Mouse (Mus musculus): ENCODE measurements at regions not wholly inside any gene's neighbourhood (a gene's known extent, or its start where the extent isn't known, plus 50 kb on each side); places are given as distances from the start of the nearest gene placed in this dataset.
"Not testable (repeated sequence)": the region's sequence is repeated elsewhere in the genome, so short reads cannot be mapped to it uniquely, and the experiment has no call there.

DNA sequence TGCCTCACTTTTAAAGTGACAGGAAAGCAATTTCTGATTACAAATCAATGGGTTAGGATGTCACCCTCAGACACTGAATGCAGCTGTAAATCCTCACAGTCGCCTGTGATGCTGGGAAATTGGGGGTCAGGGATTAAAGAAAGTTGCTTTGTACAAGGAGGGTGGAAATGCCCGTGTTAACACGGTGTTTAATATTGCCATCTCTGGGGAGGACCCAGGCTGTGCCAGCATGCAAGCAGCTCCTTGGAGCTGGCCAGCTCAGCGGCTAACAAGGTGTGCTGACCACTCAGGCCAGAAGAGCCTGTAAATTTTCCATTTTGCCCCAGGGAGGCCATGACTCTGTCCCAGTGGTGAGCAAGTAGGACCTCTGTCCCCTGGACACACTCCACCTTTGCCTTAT, 522.5 kb upstream of the Sall1 start:
- in situ Hi-C loops (cut with MboI, MseI), result no loop called here

DNA sequence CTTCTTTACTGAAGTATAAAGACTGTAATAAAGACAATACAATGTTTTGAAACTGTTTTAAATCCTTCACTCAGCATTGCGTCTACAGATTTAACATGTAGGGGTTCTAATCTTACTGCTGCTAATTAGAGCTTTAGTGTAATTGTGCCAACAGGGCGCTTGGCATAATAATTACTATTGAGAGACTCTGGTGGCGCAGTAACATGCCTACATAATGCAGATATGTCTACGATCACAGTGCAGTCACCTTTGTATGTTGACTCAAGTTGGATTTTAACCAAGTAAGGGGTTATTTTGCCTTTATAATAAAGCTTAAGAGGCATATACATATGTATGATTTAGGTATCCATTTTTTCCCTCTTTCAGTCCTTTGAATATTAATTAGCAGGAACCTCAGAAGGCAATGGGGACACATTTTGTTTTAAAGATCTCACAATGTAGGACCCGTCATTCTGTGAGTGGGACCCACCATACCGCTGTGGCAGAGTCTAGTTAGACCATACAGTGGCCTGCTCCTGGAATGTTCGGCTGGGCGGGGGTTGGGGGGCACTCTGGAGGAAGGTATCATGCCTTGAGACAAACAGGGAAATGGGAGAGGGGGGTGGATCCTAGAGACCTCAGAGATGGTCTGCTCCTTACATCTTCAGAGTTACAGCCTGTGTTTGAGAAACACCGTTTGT, 521.3 kb upstream of the Sall1 start:
- in situ Hi-C loops (cut with MboI, MseI), result no loop called here

DNA sequence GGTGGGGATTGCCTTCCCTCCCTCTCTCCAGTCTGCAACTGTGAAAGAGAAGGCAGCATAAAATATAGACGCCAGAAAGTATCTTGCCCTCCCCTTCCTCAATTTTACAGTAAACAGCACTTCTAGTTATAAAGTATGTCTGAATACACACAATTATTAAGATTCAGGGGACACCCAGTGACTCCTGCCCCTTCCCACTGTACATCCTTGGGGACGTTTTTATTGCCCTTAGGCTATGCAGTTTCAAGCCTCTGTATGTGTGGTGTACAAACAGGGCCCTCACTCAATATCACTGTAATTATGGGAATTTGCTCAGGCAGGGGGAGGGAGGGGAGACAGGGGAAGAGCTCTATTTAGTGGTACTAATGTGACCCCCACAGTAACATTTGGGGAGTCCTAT, 519.6 kb upstream of the Sall1 start:
- in situ Hi-C loops (cut with MboI, MseI), result no loop called here

DNA sequence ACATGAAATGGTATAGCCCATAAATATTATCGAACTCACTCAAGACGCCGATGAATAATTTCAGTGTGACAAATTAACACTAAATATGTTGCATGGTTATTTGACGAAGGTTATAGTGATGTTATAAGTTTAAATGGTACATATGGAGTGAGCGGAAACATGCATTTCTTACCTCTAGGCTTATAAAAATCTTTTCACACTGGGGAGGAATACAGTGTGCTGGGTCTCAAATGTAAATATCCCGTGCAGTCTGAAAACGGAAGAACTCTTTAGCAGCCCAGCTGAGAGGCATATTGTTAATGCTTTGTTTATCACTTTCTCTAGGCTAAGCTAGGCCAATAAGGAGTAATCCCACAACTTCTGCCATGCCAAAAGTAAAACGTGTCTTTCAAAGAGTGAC, 518.6 kb upstream of the Sall1 start:
- in situ Hi-C loops (cut with MboI, MseI), result no loop called here

DNA sequence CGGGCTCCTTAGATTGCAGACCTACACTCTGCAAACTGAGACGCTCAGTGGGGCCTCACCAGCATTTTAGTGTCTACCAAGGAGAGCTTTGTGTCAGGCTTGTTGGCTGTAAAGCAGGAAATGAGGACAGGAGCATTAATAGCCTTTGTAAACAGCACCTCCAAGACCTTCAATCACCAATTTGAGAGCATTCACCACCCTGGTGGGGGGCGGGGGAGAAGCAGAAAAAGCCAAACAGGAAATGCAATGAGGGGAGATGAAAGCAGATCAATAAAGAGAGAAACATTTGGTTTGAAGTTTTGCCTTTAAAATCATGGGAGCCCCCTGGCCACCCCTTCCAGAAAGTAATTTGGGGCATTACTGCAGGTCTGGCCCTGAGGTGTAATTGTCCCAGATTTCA, 497.3 kb upstream of the Sall1 start:
- in situ Hi-C loops (cut with MboI, MseI), result no loop called here

DNA sequence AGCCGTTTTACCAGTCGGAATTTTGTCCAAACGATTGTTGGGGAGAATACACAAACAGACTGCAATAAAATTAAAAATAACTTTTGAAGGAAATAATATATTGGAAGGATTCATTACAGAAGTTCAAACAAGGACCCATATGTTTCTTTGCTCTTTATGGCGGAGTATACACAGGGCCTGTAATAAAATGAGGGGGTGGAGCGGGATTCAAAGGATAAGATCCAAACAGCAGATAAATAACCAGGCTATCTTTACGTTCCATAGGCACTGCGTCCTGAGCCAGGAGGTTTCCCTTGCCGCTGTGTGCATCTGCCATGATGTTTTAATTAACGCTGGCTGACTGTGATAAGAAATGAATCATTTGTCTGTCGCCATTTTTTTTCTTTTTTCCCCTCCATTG, 490.6 kb upstream of the Sall1 start:
- in situ Hi-C loops (cut with MboI, MseI), result no loop called here

DNA sequence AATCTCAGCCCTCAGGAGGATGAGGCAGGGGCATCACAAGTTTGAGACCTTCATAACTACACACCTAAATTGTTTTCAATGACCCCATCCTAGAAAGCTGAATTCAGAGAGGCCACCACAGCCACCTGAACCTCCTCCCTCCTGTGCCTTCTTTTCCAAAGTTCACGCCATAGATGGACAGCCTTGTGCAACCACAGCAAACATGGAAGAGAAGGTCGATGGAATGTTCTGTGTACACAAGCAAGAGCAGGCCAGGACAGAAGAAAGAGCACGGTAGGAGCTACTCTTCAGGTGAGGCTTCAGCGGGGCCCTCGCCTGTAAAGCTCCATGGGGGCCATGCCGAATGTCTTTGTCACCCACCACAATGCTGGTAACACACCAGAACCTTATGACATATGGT, 481.1 kb upstream of the Sall1 start:
- in situ Hi-C loops (cut with MboI, MseI), result no loop called here

DNA sequence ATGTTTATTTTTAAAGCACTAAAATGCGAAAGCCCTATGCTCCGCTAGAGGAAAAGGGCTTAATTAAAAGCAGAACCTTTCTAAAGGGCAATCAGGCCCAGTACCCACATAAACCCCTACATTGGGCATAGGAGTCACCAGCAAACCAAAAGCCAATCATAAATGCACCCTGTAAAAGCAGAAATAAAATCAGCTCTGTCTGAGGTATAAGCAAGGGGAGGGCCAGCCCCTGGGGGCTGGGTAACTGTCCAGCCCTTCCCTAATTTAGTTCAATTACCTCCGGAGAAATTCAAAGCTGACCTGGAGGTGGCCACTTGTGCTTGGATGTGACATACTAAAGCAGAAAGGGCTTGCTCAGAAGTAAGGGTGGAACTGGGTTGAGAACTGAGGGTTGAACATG, 479.4 kb upstream of the Sall1 start:
- in situ Hi-C loops (cut with MboI, MseI), result no loop called here

DNA sequence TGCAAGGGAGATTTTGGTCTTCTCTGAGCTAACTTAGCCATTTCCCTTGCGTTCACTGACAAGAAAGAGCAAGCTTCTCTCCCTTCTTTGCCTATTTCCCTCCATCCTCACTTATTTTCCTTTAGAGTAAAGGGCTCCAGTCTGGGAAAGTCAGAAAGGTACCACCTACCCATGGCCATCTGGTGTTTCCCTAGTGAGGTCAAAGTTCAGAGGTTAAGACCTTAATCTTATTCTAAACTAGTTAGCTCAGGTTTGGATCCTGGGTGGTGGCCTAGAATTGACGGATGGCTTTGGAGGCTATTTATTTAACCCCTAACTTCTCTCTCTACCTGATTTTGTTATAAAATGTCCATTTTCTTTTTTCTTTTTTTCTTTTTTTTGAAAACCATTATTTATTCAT, 472.6 kb upstream of the Sall1 start:
- in situ Hi-C loops (cut with MboI, MseI), result no loop called here

DNA sequence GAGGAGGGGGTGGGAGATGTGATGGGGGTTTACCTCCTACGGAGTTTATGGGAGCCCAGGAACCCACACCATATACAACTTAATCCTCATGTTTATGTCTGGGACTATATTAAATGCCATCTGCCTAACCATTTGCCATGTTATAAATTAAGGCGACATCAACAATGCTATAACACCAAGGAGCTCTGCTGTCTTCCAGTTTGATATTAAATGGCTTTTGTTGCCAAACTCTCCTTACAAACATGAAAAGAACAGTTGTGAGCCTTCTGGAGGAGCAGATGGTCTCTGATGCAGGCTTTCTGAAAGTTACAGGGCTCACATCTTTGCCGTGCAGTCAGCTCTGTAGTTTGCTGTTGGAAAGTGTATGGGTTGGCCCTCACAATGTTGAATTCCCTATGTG, 470.3 kb upstream of the Sall1 start:
- in situ Hi-C loops (cut with MboI, MseI), result no loop called here

DNA sequence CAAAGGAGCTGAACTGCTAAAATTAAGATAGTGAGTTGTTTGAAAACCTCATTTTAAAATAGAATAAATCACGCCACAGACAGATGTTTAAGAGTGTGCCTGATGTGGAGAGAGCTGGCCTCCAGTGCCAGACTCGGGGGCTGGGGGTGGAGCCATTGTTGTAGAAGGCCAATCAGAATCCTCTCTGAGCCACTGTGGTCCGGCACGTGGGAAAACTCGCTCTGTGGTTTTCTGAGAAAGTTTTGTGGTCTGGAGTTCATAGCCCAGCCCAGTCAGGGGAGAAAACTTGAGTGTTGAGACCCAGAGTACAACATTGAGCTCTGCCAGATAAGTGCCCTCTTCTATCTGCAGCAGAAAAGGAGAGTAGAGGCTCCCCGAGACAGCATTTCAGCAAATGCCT, 463.7 kb upstream of the Sall1 start:
- in situ Hi-C loops (cut with MboI, MseI), result loop anchor here in 1 of 2 experiments (10.0 kb wide), 1 partner anchor 617 kb away; no protein-coding TSS in a partner anchor

DNA sequence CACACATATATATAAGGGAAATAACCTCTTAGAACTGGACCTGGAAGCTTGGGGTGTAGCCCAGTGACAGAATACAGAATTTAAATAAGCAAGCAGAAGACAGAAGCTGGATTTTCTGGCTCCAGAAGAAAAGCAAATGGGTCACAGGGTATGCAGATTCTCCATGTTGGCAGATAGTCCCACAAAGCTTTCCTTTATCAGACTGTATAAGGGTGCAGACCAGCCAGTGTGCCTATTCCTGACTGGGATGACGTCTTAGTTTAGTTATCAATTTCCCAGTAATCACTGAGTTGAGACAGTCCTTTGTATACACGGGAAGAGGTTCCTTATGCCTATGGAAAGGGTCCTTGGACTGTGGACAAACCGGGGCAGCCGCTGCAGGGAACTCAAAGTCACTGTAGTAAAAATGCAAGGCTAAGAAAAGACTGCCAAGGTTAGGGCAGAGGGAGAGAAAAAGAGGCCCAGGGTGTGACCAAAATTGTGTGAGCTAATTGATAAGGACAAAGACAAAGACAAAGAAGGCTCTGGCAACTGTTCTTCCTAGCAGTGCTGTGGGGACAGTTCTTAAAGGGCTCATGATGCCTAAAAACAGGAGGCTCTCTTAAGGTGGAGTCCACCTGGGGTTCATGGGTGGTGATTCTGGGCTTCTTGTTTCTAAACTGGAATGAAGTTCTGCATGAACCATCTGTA, 459.7 kb upstream of the Sall1 start:
- in situ Hi-C loops (cut with MboI, MseI), result loop anchor here in 1 of 2 experiments (10.0 kb wide), 1 partner anchor 621 kb away; no protein-coding TSS in a partner anchor

DNA sequence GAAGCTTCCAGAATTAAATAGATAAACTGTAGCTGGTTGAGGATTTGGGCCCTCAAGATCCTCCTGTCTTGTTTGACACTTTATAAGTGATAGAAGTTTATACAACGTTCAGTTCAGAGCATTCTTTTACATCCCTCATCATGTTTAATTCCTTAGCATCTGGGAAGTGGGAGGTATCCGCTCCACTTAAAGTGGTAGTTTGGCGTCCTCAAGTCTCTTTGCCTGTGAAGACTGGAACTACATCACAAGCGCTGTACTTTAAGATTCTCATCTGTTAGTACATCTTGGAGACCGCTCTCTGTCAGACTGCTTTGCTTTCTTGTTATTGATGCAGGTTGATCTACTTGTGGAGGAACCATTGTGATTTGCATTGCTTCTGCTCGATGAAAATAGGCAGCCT, 459.1 kb upstream of the Sall1 start:
- in situ Hi-C loops (cut with MboI, MseI), result loop anchor here in 1 of 2 experiments (10.0 kb wide), 1 partner anchor 622 kb away; no protein-coding TSS in a partner anchor

DNA sequence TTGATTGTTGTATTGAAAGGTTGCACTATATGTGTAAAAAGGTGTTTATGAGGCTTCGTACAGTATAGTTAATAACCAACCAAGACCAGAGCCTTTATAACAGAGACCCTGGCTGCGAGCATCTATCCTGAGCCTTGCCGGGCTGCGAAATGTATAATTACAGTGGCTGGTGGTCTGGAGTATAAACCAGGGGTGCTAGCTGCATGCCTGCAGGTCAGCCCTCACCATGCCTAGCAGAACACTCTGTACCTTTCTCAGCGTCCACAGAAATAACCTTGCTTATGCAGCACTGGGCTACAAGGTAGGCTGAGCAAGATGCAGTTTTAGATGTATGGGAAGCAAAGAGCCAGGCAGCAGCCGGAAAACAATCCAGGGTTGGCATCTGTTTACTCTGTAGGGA, 457.8 kb upstream of the Sall1 start:
- in situ Hi-C loops (cut with MboI, MseI), result loop anchor here in 1 of 2 experiments (10.0 kb wide), 1 partner anchor 623 kb away; no protein-coding TSS in a partner anchor

DNA sequence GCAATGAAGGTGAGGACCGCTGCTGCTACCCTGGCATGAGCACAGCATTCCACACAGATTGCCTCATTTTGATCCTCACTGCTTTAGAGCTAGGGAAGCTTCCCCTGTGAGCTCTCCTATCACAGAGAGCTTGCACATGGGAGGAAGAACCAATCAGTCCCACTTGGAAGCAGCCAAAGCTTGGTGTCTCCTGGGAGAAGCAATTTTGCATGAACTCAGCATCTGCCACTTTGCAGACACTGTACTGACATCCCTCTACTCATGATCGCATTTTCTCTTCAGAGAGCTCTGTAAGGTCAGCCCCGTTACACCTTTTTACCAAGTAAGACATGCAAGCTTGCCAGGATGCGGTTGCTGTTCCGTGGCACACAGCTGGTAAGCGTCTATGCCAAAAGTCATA, 455.9 kb upstream of the Sall1 start:
- in situ Hi-C loops (cut with MboI, MseI), result loop anchor here in 1 of 2 experiments (10.0 kb wide), 1 partner anchor 625 kb away; no protein-coding TSS in a partner anchor

DNA sequence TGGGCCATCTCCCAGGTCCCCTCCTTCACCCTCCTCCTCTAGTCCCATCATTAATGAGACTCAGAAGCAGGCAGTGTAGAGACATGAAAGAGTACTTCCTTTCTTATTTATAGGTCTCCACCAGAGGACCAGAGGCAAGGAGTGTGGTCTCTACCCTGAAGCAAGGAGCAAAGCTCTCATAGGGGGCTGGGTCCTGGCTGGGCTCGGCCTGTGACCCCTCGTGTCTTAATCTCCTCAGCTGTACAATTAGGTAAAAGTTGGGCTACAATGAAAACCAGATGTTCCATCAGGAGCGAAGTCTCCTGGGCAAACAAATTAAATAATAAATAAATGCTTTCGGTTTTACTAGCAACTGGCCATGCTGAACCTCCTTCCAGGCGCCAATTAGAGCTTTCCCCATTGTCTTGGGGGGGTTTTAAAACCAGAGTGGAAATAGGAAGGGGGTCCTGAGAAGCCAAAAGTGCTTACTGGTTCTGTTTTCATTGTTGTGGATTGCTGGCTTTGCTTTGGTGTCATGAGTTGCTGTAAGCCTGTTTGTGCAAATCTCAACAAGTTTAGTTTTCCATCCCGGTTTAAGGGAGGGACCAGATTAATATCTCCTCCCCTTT, 454.2 kb upstream of the Sall1 start:
- in situ Hi-C loops (cut with MboI, MseI), result no loop called here

DNA sequence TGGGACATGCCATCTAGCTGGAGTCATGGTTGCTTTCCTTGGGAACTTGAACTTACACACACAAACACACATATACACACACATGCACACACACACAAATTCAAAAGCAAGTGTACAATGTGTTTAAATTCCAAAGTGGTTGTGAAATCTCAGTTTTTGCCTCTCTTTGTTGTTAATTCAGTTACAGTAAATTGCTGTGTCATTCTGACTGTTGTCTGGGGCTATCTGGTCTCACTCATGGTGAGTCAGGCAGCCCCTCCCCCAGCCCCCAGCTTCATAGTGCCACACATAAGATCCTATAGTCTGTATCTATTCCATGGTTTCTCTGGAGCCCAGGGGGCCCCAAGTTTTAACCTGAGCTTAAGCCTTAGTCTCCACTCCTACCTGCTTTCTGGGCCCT, 448.4 kb upstream of the Sall1 start:
- in situ Hi-C loops (cut with MboI, MseI), result no loop called here

DNA sequence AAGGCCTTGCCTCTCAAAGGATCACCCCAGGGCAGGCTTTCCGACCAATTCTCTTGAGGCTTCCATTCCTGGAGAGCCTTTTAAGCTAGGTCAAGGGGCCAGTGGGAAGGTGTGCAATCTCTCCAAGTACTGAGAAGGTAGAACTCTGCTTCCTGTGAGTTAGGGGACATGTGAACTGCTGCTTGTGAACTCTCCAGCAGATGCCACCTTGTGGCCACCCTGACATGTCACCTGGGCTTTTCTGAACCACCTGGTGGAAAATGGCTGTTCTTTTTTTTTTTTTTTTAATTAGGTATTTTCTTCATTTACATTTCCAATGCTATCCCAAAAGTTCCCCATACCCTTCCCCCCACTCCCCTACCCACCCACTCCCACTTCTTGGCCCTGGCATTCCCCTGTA, 438.5 kb upstream of the Sall1 start:
- in situ Hi-C loops (cut with MboI, MseI), result not testable (repeated sequence)

DNA sequence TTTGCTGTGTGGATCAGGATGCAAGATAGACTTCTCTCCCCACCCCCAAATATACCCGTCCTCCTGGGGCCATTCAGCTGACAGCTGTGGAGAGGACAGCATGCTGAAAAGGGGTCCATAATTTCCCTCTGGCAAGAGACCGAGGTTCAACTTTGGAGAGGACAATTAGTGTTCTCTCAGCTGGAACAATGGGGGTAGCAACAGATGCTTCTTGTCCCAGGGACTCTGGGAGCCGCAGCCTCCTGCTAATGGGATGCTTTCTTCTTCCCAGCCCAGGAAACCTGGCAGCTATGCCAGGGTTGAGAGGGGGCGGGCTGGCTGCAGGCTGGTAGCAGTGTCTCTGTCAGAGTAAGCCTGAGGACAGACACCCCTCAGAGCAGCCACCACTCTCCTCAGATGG, 433.0 kb upstream of the Sall1 start:
- in situ Hi-C loops (cut with MboI, MseI), result no loop called here

DNA sequence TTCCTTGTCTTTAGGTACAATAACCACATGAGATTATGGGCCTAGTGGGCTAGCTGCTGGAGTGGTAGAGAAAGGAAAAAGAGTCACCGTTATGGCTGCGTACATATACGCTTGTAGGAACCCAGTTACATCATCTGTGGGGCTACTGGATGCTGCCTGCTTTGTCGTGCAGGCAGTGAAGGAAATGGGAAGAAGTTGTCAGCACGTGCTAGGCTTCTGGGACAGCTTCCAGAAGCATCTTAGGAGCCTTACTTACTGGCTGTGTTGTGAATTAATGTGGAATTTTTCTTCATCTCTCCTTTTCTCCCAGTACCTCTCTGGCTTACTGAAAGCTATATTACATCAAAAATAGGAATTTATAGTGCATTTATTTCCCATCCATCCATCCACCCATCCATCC, 427.2 kb upstream of the Sall1 start:
- in situ Hi-C loops (cut with MboI, MseI), result no loop called here

DNA sequence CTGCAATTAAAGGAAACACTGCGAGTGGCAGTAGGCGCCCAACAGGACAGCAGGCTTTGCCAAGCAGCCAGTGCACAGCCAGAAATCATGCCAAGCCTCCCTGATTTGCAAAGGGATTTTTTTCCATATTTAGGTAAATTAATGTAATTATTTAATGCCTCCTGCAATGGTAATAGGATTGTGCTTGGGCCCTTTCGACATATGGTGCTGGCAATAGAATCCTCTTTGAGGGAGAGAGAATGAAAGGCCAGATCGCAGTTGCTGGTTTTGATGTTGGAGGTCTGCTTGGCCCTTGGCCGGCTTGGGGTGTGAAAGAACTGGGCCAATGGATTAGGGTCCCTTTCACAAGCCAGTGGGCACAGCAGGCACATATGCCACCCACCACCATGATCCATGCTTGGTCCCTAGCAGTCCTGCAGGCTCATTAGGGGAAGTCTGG, 424.8 kb upstream of the Sall1 start:
- in situ Hi-C loops (cut with MboI, MseI), result no loop called here

DNA sequence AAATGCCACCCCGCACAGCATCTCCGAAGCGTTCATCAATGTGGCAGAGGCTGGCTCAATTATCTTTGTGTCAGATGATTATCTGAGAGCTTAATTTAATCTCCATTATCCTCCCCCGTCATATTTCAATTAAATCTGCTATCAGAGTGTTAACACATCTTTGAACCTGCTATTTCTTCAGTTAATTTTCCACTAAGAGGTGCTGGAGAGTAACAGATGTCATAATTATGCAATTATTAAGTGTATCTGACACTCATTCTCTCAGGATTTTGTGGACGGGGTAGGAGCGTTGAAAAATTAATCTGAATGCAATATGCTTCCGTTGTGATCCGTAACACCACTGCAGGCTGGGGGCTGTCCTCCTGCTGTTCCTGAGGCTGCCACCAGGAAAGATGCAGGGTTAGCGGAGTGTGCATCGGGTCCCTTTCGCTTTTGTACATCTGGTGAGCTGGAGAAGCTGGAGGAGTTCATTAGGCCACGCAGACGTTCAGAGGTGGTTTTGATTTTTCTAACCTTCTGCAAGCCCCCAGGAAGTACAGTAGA, 421.3 kb upstream of the Sall1 start:
- in situ Hi-C loops (cut with MboI, MseI), result no loop called here
